Mouse (Mus musculus) left cerebral cortex, adult 9 months (tissue): ENCODE results near the gene Gm4214.
"Not testable (repeated sequence)": the region's sequence is repeated elsewhere in the genome, so short reads cannot be mapped to it uniquely, and the experiment has no call there.

Experiments used
- DNase-seq, 2 experiments: peaks; one replicate each; pipeline ENCODE4 v3.0.0; 2022; ENCODE audit warnings: low spot score in 2 of 2

The Gm4214 gene

DNA sequence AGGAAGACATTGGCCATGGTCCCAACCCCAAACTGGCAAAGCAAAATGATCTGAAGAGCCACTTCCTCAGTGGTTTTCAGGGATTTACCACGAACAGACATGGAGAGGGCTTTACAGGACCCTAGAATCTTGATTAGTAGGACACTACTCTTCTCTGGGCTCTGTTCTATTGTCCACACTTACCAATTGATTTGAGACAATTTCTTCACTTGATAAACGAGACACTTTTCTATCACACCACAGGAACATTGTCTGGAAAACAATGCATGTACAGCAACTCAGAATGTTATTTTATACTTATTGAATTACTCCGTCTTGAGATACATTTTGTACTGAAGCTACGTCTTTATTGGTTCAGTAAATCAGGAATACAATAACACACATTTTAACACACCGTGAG is at the start of gene Gm4214:
Gene Gm4214 (minus strand): TSS at position 101 of the 400 bp plus-strand sequence.
- DNase-seq: not testable (repeated sequence)

GRCm38 (mm10) chr7:23019823-23020222 is 35.4 kb upstream of the Gm4214 start, which contains the start of gene Gm4216:
Gene Gm4216, minus strand, starts transcription at chr7:23019923.
- not testable (repeated sequence) for DNase-seq
